Mouse (Mus musculus) spleen, postnatal 14 days (tissue): ENCODE results near the gene Bmpr1a.

Source experiments
- DNase-seq, 2 experiments: peaks; one replicate each; pipeline ENCODE4 v3.0.0; 2021 to 2022; ENCODE audit warnings: low spot score in 2 of 2

Gene Bmpr1a

GRCm38 (mm10) chr14:34503325-34503647 is at the start of gene Bmpr1a:
Gene Bmpr1a (minus strand): TSS chr14:34503341.
- no peak for DNase-seq

- DNase-seq, result no peak
Measured at GRCm38 (mm10) chr14:34552226-34552625, 49.1 kb upstream of the Bmpr1a start.

GRCm38 (mm10) chr14:34549004-34549671 is 46.0 kb upstream of the Bmpr1a start:
- DNase-seq, result peak in 1 of 2 experiments; percentile 18

GRCm38 (mm10) chr14:34548391-34549001 is 45.4 kb upstream of the Bmpr1a start:
- no peak for DNase-seq

- no peak for DNase-seq
Measured at GRCm38 (mm10) chr14:34544545-34544944, 41.4 kb upstream of the Bmpr1a start.

- no peak for DNase-seq
Measured at GRCm38 (mm10) chr14:34544001-34544400, 40.9 kb upstream of the Bmpr1a start.

- no peak for DNase-seq
Measured at GRCm38 (mm10) chr14:34543596-34543995, 40.5 kb upstream of the Bmpr1a start.

- no peak for DNase-seq
Measured at GRCm38 (mm10) chr14:34541896-34542295, 38.8 kb upstream of the Bmpr1a start.

- no peak for DNase-seq
Measured at GRCm38 (mm10) chr14:34540685-34541162, 37.6 kb upstream of the Bmpr1a start.

GRCm38 (mm10) chr14:34535883-34536282 is 32.7 kb upstream of the Bmpr1a start:
- no peak for DNase-seq

- DNase-seq, result no peak
Measured at GRCm38 (mm10) chr14:34533537-34533936, 30.4 kb upstream of the Bmpr1a start.

GRCm38 (mm10) chr14:34532536-34532935 is 29.4 kb upstream of the Bmpr1a start:
- DNase-seq, result no peak

- DNase-seq, result no peak
Measured at GRCm38 (mm10) chr14:34528804-34529203, 25.7 kb upstream of the Bmpr1a start.

- no peak for DNase-seq
Measured at GRCm38 (mm10) chr14:34522701-34523100, 19.6 kb upstream of the Bmpr1a start, which contains the start of gene 9230112D13Rik. Gene 9230112D13Rik (minus strand): TSS chr14:34522801.

GRCm38 (mm10) chr14:34517959-34518544 is 14.9 kb upstream of the Bmpr1a start:
- no peak for DNase-seq

- DNase-seq, result no peak
Measured at GRCm38 (mm10) chr14:34516960-34517577, 13.9 kb upstream of the Bmpr1a start.

- no peak for DNase-seq
Measured at GRCm38 (mm10) chr14:34515860-34516259, 12.7 kb upstream of the Bmpr1a start.

- no peak for DNase-seq
Measured at GRCm38 (mm10) chr14:34514120-34514519, 11.0 kb upstream of the Bmpr1a start.

GRCm38 (mm10) chr14:34512602-34513001 is 9.5 kb upstream of the Bmpr1a start:
- DNase-seq, result no peak

- DNase-seq, result no peak
Measured at GRCm38 (mm10) chr14:34511901-34512300, 8.8 kb upstream of the Bmpr1a start.

- no peak for DNase-seq
Measured at GRCm38 (mm10) chr14:34508842-34509439, 5.8 kb upstream of the Bmpr1a start.

GRCm38 (mm10) chr14:34508187-34508840 is 5.2 kb upstream of the Bmpr1a start:
- DNase-seq, result no peak
